Mouse (Mus musculus) erythroblast, adult 5-6 weeks (primary cell): ENCODE results near the gene Xpr1. TPM values are rescaled to one million over a fixed set of nuclear protein-coding genes. Genes with fewer than 3 reads are reported as not detected.

Experiments used
- ATAC-seq: replicated peaks from 2 replicates; pipeline ENCODE4 v1.8.0; 2016; ENCODE audit warnings: moderate number of reproducible peaks, mild to moderate bottlenecking, moderate TSS enrichment, inconsistent platforms; ENCODE audit not compliant: poor library complexity, low FRiP score, severe bottlenecking
- total RNA-seq, 2 experiments: library from RNA; stranded (forward) in 1 of 2; stranded (reverse) in 1 of 2; fragments of 150-400 nt in 1 of 2; fragments of 200-764, 138-1000 nt in 1 of 2; gene quantifications; 2 replicates each; pipeline versions ENCODE4 v1.2.3 to v1.2.4; 2015 to 2017; ENCODE audit warnings: low replicate concordance in 2 of 2

Gene Xpr1
- total RNA-seq, 2 experiments from 2014 or later = 10.3 to 24.2 TPM

DNA sequence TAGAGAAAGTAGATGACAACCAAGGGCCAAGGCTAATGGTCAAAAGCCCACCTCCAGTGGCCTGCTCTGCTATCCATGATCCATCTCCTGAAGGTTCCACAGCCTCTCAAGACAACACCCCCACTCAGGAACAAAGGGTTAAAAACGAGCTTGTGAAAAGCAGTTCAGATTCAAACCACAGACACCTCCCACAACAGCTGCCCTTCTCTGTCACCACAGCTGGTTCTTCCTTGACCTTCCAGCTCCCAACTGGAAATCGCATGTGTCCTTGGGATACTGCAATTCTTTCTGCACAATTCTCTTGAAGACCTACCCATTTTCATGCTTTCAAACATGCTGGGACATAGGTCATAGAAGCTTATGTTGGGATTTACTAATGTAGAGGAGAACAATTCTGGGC lies 73.2 kb downstream of the Xpr1 start:
- no peak for ATAC-seq

- no peak for ATAC-seq
These were observed 77.6 kb downstream of the Xpr1 start for GRCm38 (mm10) chr1:155339622-155340021.

DNA sequence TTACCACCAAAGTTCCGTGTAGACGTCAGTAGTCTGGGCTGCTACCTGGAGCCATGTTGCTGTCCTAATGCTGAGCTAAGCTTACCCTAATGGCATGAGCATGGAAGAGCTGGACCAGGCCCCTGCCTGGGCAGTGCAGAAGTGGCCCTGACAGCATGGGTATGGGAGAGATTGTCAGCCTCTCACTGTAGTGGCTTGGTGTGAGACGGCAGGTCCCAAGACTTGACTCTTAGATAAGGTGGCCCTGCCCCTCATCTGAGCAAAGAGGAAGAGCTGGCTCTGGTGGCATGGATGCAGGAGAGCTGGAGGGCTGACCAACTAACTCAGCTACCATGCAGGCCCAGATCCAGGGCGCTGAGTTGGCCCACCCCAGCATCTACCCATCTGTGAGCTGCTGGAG lies 79.9 kb downstream of the Xpr1 start:
- ATAC-seq = 0 out of 2 replicates have a peak, but pooled peaks have one; percentile 25

GRCm38 (mm10) chr1:155335963-155336362 lies 81.3 kb downstream of the Xpr1 start:
- no peak for ATAC-seq

DNA sequence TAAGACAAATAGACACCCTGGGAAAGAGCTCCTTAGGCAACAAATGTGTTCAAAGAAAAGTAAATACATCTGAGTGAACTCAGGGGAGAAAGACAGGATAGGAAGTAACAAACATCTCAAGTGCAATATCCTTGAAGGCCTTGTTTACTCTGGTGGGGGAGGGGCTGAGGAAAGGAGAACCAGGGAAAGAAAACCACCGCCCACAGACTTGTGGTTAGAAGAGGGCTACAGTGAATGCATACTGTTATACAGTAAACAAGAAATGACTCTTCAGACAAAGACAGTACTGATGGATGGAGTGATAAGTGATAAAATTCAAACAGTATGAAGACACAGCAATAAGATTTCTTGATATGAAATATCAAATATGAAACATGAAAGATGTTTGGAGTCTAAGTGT lies 95.0 kb downstream of the Xpr1 start:
- no peak for ATAC-seq

- ATAC-seq = 0 out of 2 replicates have a peak, but pooled peaks have one; percentile 49
These were observed 97.0 kb downstream of the Xpr1 start for GRCm38 (mm10) chr1:155320091-155320833.

DNA sequence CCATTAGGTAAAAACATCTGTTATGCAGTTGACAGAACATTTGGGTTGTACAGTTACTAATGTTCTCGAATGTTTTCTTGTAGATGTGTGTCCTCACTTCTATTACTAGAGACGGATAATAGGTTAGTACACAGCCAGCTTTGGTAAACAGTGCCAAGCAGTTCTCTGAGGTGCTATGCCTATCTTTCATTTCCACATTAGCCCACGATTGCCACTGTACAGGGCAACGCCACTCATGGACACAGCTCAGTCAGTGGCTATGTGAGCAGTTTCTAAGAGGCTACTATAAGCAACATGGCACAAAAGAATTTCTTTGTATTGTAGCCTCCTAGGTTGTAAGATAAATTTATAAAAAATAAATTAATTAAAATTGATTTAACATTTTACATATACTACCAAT lies 97.7 kb downstream of the Xpr1 start:
- ATAC-seq = no peak; the same call in 1 of the 2 replicates

DNA sequence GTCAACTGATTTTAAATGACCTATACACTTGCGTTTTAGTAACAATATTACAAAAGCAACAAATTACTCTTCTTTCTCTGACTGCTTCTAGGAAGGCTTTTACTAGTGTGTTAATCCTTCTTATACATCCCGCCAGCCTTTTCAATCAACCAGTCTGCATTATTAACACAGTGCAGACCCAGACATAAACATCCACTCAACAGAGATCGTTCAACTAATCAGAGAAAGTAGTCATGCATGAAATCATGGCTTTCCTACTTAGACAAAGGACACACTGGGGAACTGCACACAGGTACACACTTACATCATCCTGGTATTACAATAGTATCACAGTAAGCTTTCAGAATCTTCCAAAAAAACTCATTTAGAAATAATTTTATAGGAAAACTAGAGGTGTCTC lies 105.5 kb downstream of the Xpr1 start:
- ATAC-seq = no peak

- no peak for ATAC-seq
These were observed 110.3 kb downstream of the Xpr1 start for GRCm38 (mm10) chr1:155306879-155307278.

DNA sequence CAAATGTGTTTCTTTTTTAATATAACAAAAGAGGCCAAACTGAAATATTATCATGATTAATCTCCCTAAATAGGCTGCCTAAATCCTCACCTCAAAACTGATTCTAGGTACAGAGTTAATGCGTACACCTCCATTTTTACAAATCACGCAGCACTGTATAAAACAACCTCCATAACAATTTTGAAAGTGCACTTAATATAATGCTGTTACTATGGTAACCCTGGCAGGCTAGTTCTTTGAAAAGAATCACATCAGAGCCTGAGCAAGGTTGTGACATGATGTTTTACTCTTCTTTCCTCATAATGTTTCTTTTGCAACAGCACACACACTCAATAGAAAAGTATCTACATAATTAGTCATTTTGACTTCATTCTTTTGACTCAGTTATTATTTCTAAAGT lies 113.8 kb downstream of the Xpr1 start:
- ATAC-seq = no peak

- ATAC-seq = no peak
These were observed 119.6 kb downstream of the Xpr1 start for GRCm38 (mm10) chr1:155297615-155298014.

- no peak for ATAC-seq
These were observed 120.0 kb downstream of the Xpr1 start for GRCm38 (mm10) chr1:155297203-155297602.

GRCm38 (mm10) chr1:155293446-155293845 lies 123.8 kb downstream of the Xpr1 start:
- ATAC-seq = peak; percentile 82

- no peak for ATAC-seq
These were observed 127.8 kb downstream of the Xpr1 start for GRCm38 (mm10) chr1:155289411-155289810.

DNA sequence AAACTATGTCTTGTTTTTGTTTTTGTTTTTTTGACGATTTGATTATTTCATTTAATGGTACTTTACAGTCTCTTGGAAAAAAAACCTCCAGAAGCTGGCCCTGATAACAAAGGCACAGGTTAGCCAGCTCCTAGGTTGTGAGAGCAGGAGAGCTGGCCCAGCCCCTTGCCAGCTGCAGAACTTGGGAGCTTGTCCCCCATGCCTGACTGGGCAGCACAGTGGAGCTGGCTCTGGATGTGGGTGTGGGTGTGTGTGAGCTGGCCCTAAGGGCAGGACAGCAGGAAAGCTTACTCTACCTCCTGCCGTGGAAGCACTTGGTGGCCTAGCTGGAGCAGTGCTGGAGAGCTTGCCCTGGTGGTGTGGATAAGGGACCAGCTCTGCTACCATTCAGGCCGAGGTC lies 129.2 kb downstream of the Xpr1 start:
- no peak for ATAC-seq

GRCm38 (mm10) chr1:155283808-155284207 lies 133.4 kb downstream of the Xpr1 start:
- no peak for ATAC-seq

DNA sequence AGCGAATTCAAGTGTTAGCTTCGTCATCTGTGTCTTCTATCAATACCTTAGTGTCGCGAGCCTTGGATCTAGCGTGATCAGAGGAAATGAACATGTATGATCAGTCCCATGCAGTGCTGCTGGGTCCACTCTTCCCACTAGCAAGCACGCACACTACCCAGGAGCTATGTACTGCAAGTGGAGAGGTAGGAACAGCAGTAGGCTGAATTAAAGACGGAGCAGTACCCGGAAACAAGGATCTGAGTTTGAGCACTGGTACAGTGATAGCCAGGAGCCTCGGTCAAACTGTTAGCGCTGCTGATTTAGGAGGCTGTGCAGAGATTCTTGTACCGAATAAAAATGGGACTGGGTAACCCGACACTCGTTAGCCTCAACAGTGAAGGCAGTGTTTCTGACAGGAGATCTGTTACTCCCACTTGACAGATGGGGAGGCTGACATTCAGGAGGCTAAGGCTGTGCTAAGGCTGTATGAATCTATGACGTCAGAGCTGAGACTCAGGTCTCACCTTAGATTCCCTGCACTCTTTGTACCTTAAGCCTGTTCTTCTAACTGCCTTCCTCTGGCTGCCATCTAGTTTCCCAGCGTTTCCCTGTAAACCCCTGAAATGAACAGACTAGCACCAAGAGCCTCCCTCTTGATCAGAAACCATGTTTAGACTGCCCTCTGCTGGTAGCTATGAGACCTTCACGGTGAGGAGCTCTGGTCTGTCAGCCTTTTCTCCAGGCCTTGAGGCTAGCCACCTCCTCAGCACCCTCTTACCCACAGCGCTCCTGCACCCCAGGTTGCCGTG lies 136.0 kb downstream of the Xpr1 start:
- ATAC-seq = peak; percentile 74; the same call in 1 of the 2 replicates

GRCm38 (mm10) chr1:155280306-155280705 lies 136.9 kb downstream of the Xpr1 start:
- no peak for ATAC-seq

DNA sequence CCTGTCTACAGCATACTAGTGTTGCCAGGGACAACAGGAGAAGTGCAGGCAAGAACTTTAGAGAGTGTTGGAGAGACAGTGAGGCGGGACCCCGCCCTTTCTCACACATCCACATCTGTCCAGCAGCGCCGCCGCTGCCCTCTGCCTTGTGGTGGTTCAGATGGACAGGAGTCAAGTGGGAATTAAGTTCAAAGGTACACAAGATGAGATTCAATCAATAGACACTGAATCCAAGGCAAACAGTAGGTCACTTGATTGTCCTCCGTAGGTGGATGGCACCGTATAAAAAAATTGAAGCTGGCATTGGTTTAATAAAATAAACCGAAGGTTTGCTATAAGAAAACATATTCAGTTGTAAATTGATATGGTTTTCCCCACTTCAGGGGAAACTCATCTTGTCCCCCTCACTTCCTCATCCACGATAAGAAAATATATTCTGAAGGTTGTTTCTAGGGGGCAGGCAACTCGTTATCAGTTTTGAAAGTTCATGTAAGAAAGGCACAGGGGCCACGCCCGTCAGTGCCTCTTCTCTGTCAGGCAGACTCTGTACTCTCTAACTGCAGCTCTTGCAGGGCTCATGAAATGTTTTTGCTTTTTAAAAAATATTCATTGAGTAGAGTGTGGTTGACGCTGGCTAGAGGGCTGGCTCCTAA lies 140.7 kb downstream of the Xpr1 start:
- no peak for ATAC-seq

GRCm38 (mm10) chr1:155275793-155276192 lies 141.4 kb downstream of the Xpr1 start:
- no peak for ATAC-seq

DNA sequence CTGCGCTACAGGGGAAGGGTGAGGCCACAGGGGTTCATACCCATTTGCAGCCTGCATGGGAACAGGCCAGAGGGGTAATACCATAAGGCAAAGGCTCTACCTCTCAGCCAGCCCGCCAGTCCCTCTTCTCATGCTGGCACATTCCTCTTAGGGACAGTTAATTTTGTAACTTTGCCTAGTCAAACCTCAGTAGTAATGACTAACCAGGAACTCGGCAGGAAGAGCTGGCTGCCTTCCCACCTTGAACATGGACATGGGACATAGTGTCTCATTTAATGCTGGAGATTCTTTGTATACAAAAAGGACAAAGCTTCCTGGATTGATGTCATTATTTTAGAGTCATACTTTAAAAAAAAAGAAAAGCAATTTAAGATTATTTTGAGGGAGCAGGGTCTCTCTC lies 142.2 kb downstream of the Xpr1 start:
- no peak for ATAC-seq
